Mouse (Mus musculus) ES-CJ7 (cell line): ENCODE measurements around the gene Ccdc189.
"Not testable (repeated sequence)": the region's sequence is repeated elsewhere in the genome, so short reads cannot be mapped to it uniquely, and the experiment has no call there.

Experiments
- DNase-seq: peaks from one replicate; pipeline ENCODE4 v3.0.0; 2011; ENCODE audit warnings: low read depth, low spot score

The Ccdc189 gene

DNA sequence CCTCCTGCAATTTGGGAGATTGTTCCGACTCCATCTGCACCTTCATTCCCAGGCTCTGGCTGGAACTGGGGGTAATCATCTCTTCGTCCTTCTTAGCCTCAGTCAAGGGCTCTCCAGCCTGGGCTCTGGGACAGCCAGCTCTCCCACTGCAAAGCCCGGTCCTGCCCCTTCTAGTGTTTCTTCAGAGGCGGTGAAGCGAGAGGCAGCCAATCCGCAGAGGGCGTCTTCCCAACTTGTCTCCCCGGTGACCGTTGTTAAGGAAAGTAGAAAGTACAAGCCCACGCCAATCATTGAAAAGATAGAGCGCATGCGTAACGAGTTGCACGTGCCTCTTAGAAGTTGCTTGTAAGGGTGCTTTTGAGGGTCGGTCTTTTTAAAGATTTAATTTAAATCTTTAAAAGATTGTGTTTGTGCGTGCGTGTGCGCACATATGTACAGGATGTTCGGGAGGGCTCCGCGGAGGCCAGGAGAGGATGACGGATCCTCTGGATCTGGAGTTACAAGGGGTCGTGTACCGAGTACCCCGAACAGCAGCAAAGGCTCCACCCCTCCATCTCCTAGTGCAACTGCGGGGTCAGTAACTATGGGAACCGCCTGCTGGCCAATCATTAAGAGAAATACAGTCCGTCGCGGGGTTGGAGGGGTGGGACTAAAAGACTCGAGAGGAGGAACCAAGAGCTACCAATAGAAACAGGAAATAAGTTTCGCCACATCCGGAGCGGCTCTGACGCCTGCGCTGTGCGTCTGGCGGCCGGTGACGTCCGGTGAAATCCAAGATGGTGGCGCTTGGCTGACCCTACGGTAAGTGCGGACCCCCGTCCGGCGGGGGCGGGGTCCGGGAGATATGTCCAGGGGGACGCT lies at the start of gene Ccdc189, which contains the start of gene Rnf40:
Gene Ccdc189 (minus strand): TSS at position 585 of the 861 bp plus-strand sequence.
Gene Rnf40 (plus strand): TSS at position 757 of the 861 bp plus-strand sequence.
- DNase-seq: peak; percentile 99

DNA sequence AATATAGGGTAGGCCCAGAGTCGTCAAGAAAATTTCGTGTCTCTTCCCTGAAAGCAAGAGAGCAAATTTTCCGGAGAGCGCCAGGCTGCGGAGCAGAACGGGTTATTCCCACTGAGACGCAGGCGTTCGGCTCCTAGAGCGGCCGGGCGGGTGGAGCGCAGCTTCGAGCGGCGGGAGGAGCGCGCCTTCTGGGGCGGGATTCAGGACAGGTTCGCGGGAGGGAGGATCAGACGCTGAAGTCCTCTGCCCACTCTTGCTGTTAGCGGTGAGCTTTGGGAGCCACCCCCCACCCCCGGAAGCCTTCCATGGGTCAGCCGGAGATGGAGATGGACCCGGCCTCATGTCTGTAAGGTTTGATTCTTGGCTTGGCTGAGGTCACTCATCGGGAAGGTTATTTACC lies 48.6 kb upstream of the Ccdc189 start:
- DNase-seq: peak; percentile 44

DNA sequence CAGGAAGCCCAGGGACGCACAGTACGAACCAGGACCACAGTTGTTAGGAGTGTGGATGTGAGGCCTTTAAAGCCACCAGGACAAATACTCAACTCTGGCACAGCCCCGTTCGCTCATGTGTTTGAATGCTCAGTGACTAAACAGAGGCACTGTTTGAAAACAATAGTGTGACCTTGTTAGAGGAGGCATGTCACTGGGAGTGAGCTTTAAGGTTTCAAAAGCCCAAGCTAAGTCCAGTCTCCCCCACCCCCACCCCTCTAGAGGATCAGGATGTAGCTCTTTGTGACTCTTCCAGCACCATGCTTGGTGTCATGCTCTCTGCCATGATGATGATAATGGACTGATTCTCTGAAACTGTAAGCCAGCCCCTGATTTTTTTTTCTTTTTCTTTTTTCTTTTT lies 43.0 kb upstream of the Ccdc189 start:
- DNase-seq: peak; percentile 54

DNA sequence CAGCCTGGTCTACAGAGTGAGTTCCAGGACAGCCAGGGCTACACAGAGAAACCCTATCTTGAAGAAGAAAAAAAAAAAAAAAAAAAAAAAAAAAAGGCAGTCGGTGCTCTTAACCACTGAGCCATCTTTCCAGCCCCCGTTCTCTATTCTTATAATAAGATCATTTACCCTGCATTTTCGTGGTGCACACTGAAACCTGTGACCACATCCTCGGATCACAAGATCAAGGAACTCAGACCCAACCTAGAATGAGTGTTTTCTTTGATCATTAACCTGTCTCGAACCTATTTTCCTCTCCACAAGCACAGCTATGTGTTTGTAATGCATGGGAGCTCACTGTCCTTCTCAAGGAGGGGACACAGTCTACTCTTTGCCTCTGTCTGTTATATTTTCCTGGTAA lies 40.3 kb upstream of the Ccdc189 start:
- DNase-seq: no peak

DNA sequence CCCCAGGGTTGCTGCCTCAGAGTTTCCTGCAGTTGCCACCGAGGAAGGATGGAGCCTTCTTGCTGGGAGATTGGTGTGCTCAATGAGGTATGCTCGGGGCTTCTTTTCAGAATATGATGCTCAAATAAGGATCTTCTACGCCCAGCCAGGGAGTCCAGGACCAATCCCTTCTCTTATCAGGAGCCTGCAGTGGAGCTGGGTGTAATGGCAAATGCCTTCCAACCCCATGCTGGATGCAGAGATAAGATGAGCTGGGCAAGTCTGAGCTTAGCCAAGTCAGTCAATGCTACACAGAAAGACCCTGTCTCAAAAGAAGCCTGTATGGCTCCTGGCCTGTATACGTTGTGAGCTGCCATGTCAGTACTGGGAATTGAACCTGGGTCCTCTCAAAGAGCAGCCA lies 38.1 kb upstream of the Ccdc189 start:
- no peak for DNase-seq

DNA sequence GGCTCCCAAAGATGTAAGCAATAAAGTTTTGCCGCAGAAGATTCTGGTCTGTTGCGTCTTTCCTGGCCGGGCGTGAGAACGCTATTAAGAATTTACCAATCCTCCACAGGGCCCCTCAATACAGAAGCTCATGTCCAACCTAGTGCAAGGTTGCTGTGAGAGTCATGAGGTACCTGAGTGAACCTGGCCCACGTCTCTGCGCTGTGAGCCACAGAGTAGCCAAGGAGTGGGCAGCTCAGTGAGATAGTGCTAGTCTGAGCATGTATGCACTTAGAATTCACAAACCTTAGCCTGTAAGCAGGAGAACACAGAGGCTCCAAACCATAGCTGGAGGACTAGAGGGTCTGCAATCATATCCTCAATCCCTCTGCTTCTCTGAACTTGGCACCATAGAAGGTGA lies 37.6 kb upstream of the Ccdc189 start:
- DNase-seq: no peak

DNA sequence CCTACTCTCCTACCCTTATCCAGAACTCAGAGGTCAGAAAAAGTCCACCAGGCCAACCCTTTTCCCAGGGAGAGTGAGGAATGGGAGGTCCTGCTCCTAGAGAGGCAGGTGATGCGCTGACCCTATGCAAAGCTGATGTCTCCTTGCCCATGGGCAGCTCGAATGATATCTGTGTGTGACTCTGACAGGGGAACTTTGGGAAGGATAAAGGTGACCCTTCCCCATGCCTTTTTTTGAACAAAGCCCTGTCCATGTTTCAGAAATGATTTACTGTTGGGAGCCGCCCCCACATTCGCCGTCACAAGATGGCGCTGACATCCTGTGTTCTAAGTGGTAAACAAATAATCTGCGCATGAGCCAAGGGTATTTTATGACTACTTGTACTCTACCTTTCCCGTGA lies 30.0 kb upstream of the Ccdc189 start:
- not testable (repeated sequence) for DNase-seq

DNA sequence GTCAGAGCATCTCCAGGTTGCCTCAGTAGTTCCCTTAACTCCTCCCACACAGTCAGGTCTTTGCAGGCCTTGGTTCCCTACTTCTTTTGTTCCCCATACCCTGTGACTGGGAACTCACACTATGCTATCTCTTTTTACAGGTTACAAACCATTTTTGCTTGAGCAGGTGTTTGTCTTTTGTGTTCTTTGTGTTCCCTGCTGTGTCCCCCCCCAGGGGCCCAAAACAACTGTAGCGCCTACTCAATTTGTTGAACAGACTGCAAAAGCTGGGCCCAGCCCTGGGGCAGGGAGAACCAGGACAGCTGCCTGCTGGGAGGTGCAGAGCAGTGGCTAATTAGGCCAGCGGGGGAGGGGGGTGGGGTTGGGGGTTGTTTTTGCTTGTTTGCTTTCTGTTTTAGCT lies 29.6 kb upstream of the Ccdc189 start:
- DNase-seq: no peak

DNA sequence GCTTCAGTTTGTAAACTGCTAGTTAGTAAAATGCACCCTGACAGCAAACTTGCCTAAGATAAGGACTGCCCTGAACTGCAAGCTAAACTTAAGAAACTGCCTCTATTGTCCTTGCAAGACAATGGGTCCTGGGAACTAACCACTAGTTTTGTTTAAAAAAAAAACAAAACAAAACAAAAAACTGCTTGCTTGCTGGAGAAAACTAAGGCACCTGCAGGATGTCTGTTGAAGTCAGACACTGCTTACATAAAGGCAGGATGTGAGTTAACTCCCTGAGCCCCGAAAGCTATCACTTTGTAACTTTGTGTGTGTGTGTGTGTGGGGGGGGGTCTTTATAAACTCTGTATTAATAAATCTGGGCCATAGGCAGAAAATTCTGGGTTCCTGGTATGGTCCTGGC lies 28.5 kb upstream of the Ccdc189 start:
- no peak for DNase-seq

DNA sequence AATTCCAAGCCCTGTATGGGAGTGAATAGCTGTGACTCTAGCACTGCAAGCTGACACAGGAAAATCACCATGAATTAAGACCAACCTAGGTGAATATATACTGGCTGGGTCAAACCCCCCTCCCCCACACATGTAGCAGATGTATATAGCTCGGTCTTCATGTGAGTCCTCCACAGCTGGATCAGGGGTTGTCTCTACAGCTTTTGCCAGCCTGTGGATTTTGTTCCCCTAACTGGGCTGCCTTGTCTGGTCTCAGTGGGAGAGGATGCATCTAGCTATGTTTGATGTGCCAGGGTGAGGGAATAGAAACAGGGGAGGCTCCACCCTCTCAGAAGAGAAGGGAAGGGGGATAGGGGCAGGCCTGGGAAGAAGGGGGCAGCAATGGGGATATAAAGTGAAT lies 27.9 kb upstream of the Ccdc189 start:
- DNase-seq: no peak

DNA sequence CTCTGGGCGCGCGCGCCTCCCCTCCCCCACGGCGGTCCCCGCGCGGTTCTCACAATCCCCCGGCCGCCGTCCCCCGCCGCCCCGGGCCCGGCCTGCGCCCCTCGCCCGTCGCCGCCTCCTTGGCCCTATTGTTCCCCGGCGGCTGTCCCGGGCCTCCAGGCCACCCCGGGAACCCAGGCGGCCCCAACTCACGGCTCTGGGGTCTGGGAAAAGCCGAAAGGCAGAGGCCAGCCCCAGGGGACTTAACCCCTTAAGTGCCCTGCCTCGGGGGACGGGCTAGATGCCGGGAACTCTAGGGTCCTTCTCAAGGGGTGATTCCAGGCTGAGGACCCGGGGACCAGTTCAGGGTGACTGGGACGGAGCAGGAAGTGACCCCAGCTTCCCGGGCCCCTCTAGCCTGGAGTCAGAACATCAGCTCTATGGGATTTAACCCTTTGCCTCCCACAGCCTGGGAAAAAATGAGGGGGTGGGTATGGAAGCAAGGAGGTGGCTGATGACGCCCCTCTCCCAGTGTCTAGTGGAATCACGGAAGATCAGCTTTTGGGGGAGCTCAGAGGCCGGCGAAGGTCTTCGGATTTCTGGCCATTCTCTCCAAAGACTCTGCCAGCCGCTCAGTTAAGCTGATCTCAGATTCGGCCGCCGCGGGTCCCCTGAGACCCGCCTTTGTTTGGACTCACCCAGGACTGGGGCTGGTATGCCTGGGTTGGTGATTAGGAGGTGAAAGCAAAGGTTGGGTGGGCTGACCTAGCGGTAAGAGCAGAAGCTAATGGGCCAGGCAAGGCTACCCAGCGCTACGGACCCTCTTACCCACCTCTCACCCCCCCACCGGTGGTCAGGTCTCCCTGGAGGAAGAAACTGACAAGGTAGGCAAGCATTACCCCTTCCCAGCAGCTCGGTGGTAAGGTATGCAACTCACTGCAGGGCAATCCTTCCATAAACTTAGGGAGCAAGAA lies 26.8 kb upstream of the Ccdc189 start, which contains the start of gene Zfp629:
Gene Zfp629 (minus strand): TSS at position 907 of the 953 bp plus-strand sequence.
- peak; percentile 47 for DNase-seq

DNA sequence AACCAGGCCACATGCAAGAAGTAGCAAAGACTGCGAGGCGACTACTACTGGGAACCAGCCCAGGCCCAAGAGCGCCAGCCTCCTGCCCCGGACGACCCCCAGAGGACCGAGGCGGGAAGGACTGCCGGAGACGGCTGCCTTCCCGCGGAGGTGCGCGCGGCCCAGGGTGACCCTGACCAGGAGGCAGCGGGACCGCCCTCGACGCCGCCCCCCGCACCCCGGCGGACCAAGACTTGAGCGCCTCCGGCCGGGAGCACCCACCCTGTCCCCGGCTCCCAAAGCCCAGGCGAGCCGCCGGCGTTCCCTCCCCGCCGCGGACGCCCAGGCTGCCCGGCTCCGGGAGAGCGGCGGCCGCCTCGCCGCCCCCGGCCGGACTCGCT lies 26.1 kb upstream of the Ccdc189 start:
- no peak for DNase-seq

DNA sequence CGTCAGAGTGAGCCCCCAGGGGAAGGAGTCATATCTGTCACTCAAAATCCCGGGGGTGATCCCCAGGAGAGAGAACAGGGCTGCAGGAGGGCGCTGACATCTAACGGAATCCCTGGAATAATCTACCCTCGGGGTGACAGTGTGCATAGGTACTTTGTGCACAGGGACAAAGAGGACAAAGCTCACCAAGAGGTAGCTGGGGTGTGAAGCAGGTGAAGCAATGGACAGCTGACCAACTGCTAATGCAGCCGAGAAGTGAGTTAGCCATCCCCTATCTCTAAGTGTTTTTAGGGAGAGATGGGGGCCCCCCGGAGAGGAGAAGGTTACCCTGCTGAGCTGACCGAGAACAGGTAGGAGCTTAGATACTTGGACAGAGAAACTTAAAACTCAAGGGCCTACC lies 25.7 kb upstream of the Ccdc189 start:
- no peak for DNase-seq

DNA sequence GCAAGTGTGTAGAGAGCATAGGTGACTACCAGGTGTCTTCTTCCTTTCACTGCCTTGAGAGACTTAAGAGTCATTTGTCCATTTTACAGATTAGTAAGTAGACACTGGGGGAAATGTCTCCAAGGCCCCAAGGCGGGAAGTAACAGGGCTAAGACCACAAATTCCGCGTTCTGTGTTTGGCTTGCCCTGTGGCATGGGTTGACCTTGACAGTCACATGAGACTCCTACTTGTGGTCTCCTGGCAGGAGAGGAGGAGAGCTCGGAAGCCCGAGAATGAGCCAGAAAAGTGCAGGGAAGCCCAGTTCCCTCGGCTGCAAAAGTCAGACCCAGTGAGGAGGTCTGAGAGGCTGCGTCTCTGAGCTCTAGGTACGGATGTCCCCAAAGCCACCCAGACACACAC lies 25.1 kb upstream of the Ccdc189 start:
- DNase-seq: no peak

DNA sequence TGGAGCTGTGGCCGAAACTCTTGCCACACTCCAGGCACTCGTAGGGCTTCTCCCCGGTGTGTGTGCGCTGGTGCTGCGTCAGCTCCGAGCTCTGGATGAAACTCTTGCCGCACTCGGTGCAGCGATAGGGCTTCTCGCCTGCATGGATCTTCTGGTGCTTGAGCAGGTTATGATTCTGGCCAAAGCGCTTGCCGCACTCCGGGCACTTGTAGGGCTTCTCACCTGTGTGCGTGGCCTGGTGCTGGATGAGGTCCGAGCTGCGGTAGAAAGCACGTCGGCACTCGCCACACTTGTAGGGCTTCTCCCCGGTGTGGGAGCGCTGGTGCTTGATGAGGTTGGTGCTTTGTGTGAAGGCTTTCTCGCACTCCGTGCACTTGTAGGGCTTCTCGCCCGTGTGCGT lies 23.2 kb upstream of the Ccdc189 start:
- peak; percentile 61 for DNase-seq

DNA sequence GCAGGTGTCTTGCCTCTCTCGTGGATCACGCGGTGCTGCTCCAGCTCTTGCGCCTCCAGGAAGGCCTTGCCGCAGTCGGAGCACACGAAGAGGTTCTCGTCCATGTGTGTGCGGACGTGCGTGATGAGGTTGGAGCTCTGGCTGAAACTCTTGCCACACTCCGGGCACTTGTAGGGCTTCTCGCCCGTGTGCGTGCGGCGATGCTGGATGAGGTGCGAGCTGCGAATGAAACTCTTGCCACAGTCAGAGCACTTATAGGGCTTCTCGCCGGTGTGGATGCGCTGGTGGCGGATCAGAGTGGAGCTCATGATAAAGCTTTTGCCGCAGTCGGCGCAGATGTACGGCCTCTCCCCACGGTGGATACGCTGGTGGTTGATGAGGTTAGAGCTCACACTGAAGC lies 22.6 kb upstream of the Ccdc189 start:
- DNase-seq: peak; percentile 41

DNA sequence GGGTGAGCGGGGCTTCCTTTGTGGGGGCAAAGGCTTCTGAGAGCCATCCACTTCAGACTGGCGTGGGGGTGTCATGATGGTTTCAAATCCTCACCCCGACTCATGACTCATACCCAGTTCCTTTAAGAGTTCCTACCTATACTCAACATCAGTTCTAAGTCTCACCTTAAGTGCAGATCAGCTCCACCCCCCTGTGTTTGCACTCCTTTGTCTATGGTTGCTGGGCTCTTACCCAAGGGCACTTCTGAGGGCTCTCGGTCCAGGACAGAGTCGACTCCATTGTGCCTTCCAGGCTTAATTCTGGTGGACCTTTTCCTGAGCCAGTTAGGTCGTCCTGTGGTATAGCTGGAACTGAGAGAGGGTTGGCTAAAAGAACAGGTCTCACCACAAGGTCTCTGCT lies 18.8 kb upstream of the Ccdc189 start:
- no peak for DNase-seq

DNA sequence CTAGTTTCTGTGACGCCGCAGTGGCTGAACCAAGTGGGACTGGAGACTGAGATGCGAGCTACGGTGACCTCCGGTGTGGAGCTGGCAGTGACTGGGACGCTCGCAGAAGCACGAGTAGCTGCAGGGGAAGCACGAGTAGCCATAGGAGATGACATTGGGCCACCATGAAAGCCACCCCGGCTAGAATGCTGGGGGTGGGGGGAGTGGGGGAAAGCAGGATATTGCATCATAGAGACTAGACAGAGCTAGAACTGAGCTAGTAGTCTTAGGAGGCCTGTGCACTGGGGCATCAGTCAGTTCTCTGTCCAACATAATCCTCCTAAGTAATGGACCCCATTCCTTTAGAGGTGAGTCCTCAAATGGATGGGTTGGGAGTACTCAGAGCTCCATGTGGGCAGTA lies 15.9 kb upstream of the Ccdc189 start:
- no peak for DNase-seq

DNA sequence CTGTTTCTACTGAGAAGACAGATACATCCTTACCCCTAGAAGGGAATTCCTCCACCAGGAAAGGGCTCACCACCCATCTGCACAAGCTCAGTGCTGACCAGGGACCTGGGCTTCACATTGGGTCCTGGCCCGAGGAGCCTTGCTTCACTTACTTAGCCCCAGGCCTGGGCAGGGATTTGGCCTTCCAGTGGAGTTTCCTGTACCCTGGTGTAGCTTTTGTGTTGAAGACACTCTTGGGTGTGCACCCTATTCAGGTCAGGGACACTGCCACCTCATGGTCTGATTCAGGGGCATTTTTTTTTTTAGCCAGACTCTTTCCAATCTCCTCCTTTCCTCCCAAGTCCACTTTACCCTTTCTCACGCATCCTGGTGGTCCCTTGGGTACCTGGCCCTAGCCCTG lies 14.5 kb upstream of the Ccdc189 start:
- no peak for DNase-seq

DNA sequence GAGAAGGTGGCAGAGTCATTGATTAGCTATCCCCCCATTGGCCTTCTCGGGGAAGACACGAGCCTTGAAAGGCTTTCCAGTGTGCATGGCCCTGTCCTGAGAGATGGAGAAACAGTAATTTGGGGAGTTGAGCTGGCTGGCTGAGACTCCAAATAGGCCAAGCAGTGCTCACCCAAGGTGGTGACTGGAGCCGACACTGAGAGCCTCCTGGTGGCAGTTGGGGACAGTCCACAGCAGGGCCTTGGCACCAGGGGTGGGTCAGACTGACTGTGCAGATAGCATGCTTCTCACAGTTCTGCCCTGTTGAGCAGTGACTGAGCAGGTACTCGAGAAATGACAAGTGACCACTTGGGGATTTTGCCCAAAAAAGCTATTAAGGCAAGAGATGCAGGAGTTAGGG lies 13.3 kb upstream of the Ccdc189 start:
- no peak for DNase-seq

DNA sequence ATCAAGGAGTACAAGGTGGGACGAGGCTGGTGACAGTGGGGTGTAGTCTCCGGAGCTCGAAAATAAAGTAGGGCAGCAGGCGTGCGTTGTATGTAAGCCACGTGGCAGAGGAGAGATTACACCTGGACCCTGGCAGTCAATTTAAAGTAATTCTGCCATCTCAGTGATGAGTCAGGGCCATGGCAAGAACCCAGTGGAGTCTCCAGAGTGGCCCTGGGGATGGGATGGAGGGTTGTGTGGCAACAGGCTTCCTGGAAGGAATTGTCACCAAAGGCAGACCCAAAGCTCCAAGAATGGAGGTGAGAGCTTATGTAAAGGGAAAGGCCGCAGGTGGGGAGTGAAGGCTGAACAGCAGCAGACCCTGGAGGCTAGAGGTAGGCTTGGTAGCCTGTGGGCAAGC lies 12.2 kb upstream of the Ccdc189 start:
- no peak for DNase-seq

DNA sequence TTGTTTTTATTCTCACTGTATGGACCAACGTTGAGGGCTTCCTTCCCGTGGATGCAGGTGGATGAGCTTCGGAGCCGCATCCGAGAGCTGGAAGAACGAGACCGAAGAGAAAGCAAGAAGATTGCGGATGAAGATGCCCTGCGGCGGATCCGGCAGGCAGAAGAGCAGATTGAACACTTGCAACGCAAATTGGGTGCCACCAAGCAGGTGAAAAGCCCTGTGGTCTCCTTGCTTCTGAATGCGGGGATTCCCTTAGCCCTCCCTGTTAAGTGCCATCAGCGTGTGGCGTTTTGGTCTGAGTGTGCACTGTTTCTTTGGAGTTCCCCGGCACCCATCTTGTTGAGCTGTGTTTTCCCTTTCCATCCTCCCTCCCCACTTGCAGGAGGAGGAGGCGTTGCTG lies 8.4 kb upstream of the Ccdc189 start:
- DNase-seq: no peak

DNA sequence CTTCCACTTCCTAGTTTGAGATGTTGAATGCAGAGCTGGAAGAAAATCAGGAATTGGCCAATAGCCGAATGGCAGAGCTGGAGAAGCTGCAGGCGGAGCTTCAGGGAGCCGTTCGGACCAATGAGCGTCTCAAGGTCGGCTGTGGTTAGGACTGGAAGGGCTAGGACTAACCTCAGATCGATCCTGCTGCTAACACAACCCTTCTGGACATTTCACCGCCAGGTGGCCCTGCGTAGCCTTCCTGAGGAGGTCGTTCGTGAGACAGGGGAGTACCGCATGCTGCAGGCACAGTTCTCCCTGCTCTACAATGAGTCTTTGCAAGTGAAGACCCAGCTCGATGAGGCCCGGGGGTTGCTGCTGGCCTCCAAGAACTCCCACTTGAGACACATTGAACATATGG lies 4.2 kb upstream of the Ccdc189 start:
- DNase-seq: peak; percentile 80
